Mouse (Mus musculus): ENCODE measurements around the gene Itprip.
A peak's percentile ranks its signal among the peaks of the same experiment; 100 is the strongest.

The Itprip gene

DNA sequence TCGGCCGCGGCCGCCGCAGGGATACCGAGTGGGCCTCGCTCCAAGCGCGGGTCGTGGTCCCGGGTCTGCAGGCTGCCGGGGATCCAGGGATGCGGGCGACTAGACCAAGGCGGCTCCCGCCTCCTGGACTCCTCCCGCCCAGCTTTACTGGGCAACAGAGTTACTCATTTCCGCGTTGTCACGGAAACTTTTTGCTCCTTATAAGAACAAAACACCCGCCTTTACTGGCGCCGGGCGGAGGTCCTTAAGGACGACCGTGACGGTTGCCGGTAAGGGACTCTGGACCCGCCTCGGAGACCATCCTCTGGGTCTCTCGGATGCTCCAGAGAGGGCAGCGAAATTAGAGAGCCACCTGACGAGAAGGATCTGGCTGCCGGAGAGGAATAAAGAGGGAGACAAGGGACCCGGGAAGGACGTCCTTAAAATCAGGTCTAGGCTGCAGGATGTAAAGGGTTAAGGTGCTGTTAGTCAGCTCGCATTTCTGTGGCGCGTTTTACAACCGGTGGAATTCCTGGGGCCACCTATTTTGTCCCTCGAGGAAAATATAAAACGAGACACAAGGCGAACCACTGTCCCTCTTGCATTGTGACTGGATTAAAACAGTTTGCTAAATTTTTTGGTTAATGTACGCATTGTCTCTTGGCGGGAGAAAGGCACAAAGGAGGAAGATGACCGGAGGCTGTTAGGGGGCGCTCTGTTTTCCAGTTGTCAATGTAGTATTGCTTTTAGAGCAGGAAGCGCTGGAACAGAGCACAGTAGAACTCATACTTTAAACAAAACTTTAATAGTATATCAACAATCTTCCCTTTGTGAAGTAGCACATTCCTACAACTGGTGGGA, at the start of gene Itprip, which contains the start of gene Cfap43:
Itprip (minus strand) TSS at position 174 of the 840 bp plus-strand sequence.
Cfap43 (minus strand) TSS at position 162 of the 840 bp plus-strand sequence.
- peak; percentile 90 for DNase-seq (ENCODE audit: low read depth, low spot score)

- no peak for DNase-seq (ENCODE audit: low read depth, low spot score)
These were observed 39.1 kb upstream of the Itprip start for GRCm38 (mm10) chr19:47958181-47958580.

DNA sequence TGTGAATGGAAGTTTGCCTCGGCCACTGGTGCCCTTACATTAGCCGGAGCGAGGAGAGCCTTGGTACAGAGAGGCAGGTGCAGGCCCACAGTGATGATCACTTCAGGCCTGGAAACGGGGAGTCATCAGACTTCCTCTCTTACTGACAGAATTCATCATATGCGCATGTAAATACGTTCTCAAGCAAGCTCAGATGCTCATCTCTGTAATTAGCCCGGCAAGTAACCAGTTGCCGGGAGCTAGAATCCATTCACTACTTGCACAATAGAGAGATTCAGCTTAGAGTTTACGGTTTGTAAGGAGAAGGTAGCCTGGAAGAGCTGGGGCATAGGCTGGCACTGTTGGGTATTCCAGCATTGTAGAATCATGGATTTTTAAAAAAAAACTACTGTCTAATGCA, 34.1 kb upstream of the Itprip start:
- no peak for DNase-seq (ENCODE audit: low read depth, low spot score)

- no peak for DNase-seq (ENCODE audit: low read depth, low spot score)
These were observed 31.8 kb upstream of the Itprip start for GRCm38 (mm10) chr19:47950946-47951345.

- DNase-seq (ENCODE audit: low read depth, low spot score): no peak
These were observed 27.8 kb upstream of the Itprip start for GRCm38 (mm10) chr19:47946821-47947465.

GRCm38 (mm10) chr19:47939361-47939760, 20.3 kb upstream of the Itprip start:
- no peak for DNase-seq (ENCODE audit: low read depth, low spot score)

GRCm38 (mm10) chr19:47937443-47938406, 18.6 kb upstream of the Itprip start, which contains the start of gene Cfap58:
Cfap58 (plus strand) TSS chr19:47937675.
- peak; percentile 88 for DNase-seq (ENCODE audit: low read depth, low spot score)

- no peak for DNase-seq (ENCODE audit: low read depth, low spot score)
These were observed 17.8 kb upstream of the Itprip start for GRCm38 (mm10) chr19:47936938-47937337.

DNA sequence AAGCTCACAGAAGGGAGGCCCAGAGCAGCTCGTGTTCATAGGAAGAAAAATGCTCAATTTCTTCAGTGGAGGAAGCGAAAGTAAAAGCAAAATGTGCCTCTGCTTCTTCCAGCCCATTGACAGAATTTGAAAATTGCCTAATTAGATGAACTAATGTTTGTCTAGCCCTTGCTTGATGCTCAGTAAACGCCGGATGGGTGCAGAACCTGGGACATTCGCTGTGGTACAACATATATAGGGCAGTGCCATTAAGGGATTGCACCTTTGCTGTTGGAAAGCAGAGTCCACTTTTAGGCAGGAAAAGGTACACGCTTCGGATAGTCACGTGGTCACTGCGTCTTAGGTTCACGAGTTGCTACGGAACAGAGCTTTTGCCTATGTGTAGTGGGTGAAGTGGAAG, 17.4 kb upstream of the Itprip start:
- peak; percentile 16 for DNase-seq (ENCODE audit: low read depth, low spot score)

GRCm38 (mm10) chr19:47935530-47935929, 16.4 kb upstream of the Itprip start:
- no peak for DNase-seq (ENCODE audit: low read depth, low spot score)

- no peak for DNase-seq (ENCODE audit: low read depth, low spot score)
These were observed 15.6 kb upstream of the Itprip start for GRCm38 (mm10) chr19:47934636-47935238.

DNA sequence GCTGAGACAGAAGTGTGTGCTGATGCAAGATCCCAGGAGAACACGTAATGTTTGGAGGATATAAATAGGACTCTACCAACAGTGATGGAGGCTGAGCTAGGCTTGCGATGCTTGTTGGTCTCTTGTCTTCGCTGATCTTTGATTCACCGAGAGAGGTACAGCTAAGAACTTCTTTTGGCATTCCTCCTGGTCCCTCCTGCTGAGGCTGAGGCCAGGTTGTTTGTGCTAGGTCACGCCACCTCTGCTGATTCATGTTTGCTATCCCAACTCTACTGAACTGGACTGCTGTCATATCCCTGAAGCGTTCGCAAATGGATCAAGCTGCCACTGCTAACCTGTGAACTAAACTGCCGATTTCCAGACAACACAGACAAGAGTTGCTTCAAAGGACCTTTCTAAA, 15.0 kb upstream of the Itprip start:
- DNase-seq (ENCODE audit: low read depth, low spot score): no peak

DNA sequence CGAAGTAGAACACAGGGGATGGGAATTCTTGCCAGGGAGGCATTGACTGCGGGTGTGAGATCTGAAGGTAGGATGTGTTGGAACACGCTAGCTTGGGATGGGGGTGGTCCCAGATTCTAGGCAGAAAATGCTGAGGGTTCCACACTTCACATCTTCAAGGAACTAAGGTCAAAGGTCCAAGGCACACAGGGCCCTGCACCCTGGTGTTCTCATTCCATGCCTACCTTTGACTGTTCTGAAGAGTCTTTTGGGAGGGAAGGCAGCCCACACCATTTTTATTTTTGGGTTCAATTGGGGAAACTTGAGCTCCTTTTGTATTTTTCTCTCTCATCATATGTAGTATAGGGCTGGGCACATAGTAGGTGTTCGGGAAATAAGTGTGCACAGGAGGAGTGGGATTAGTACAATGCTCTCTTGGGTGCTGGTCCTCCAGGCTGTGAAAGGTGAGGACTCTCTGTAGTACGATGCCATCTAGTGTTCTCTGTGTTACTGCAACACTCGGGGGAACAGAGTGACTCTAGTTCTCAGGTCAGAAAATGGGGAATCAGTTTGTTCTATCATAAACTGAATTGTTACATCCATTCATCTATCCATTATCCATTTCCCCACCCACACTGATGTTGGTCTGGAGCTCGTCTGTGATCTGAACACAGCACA, 13.0 kb upstream of the Itprip start:
- peak; percentile 84 for DNase-seq (ENCODE audit: low read depth, low spot score)

DNA sequence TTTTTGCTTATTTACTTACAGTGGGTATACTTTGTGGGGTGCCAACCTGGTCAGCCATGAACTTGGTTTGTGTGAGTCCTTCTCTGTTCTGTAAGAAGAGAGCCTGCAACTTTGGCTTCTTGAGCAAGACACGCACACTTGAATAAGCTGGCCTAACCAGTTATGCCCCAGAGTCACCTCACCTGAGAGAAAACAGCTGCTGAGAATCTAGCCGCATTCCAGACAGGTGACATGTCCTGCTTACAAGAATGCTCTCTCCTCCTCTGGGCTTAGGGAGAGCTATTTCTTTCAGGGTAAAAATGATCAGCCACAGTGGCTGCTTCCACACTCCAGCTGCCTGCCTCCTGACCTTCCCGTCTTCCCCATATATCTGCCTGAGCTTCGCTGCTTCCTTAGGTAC, 9.9 kb upstream of the Itprip start:
- no peak for DNase-seq (ENCODE audit: low read depth, low spot score)

DNA sequence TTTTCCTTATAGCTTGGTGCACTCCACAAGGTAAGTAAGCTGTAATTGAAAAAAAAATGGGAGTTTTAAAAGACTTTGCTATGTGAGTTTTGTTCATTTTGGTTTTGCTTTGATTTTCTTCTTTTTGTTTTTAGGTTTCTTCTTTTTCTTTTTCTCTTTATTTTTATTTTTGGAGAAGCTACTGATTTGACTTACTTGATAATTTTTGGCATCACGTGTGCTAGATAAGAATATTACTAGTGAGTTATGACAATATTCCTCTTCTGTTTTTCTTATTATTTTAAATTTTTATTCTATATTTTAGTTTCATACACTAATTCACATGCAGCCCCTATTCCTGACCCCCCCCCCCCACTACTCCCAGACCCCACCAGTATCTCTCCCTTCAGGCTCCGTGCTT, 7.9 kb upstream of the Itprip start:
- DNase-seq (ENCODE audit: low read depth, low spot score): no peak

DNA sequence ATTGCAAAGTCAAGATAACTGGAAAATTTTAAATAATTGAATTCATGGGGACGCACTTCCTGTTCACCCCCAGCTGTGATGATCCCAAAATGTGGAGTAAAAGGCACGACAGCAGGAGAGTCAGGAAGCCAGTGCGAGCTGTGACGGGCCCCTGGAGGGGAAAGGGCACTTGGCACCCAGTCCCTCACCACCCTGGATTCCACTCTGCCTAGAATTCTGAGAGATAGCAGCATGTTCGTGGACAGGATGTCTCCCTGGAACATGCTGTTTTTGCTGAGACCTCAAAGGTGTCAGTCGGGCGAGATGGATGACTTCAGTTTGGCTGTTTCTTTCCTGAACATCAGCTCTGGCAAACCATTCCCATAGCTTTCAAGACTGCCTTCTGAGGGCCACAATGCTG, 6.7 kb upstream of the Itprip start:
- DNase-seq (ENCODE audit: low read depth, low spot score): no peak

DNA sequence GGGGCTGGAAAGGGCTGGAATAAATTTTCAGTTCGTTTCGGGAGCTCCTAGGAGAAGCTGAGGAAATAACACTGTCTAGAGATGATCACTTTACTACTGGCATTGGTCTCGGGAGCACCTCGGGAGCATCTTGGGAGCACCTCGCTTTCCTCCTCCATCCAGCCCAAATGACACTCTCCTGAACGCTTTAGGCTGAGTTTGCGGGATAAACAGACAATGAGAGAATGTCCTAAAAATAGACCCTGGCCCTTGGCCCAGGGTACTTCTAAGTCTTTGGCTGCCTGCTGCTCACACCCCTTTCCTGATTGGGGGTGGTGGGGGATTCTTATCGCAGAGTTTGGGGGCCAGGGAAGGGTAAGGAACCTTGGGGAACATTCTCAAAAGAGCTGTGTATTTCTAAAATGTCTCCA, 872 bp upstream of the Itprip start:
- no peak for DNase-seq (ENCODE audit: low read depth, low spot score)

GRCm38 (mm10) chr19:47918455-47919101, 521 bp downstream of the Itprip start:
- DNase-seq (ENCODE audit: low read depth, low spot score): peak; percentile 62

DNA sequence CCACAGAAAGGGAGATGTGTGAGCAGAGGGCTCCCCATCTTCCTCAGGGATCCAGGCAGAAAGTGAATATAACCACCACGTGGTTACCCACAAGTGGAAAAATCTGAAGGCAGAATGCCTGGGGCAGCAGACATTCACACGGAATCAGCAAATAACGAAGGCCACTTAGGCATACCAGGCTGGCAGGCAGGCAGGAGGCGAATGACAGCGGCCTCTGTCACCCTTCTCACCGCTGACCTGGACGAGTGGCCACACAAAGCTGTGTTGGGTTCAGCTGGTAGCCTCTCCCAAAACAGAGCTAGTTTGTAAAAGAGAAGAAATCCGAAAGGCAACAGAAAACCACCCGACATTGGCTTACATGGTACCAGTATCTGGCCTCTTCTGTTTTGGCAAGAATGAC, 1.1 kb downstream of the Itprip start:
- peak; percentile 21 for DNase-seq (ENCODE audit: low read depth, low spot score)

DNA sequence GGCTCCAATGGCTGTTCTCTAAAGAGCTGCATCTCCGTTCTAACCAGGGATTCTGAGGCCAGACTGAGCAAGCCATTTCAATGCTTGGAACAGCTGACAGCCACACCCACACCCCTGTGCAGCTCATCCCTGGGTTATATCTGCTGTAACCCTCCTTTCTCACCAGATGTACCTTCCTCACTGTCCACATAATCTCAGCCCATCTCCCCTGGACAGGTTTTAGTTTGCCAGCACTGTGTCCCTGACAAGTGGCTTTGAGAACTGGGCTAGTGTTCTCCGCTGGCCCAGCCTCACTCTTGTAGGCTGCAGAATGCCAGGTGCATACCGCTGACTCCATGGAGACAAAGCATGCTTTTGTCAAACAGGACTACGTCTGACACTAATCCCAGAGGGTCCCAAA, 1.7 kb downstream of the Itprip start:
- DNase-seq (ENCODE audit: low read depth, low spot score): no peak

Data from CD4-positive, CD25-positive, alpha-beta regulatory T cell, adult 2 months (primary cell).